Mouse (Mus musculus) midbrain, embryonic 14.5 days (tissue): ENCODE measurements around the gene Glo1. TPM values are rescaled to one million over a fixed set of nuclear protein-coding genes. Genes with fewer than 3 reads are reported as not detected.

Experiments
- ATAC-seq: fragments of 200-750 bp; cut with Nextera tagmentation; 2 replicates; pipeline ENCODE4 v1.8.0; 2017; ENCODE audit warnings: moderate number of reproducible peaks, moderate library complexity; ENCODE audit not compliant: low FRiP score, low TSS enrichment
- DNase-seq: peaks from one replicate; pipeline ENCODE4 v3.0.0-alpha.2; 2015
- H3K27ac ChIP-seq: fragments of 300-500 bp; sonication (generic); replicated peaks from 2 replicates; pipeline ENCODE4 v1.5.1; 2014; ENCODE audit warnings: mild to moderate bottlenecking, low read depth, low read length, moderate library complexity
- H3K27me3 ChIP-seq: fragments of 300-500 bp; sonication (generic); 2 replicates; pipeline ENCODE4 v1.6.1; 2014; ENCODE audit warnings: low read length, control low read depth, mixed read lengths; ENCODE audit not compliant: control insufficient read depth, insufficient read depth
- H3K36me3 ChIP-seq: fragments of 300-500 bp; sonication (generic); 2 replicates; pipeline ENCODE4 v1.6.1; 2014; ENCODE audit warnings: low read length, control low read depth; ENCODE audit not compliant: control insufficient read depth, insufficient read depth
- H3K4me1 ChIP-seq: fragments of 300-500 bp; sonication (generic); 2 replicates; pipeline ENCODE4 v1.6.1; 2014; ENCODE audit warnings: mild to moderate bottlenecking, antibody characterized with exemption, low read length, control low read depth; ENCODE audit not compliant: control insufficient read depth, insufficient read depth
- H3K4me2 ChIP-seq: fragments of 300-500 bp; sonication (generic); 2 replicates; pipeline ENCODE4 v1.6.1; 2014; ENCODE audit warnings: mild to moderate bottlenecking, low read length, moderate library complexity
- H3K4me3 ChIP-seq: fragments of 300-500 bp; sonication (generic); replicated peaks from 2 replicates; pipeline ENCODE4 v1.5.1; 2014; ENCODE audit warnings: low read depth, low read length
- H3K9ac ChIP-seq: fragments of 300-500 bp; sonication (generic); replicated peaks from 2 replicates; pipeline ENCODE4 v1.6.1; 2014; ENCODE audit warnings: mild to moderate bottlenecking, low read length, moderate library complexity
- H3K9me3 ChIP-seq: fragments of 300-500 bp; sonication (generic); 2 replicates; pipeline ENCODE4 v1.6.1; 2016; ENCODE audit warnings: low read length, control low read depth, mixed read lengths; ENCODE audit not compliant: control insufficient read depth
- WGBS: fragments of 180-500 bp; shearing (Covaris S2); extraction: QIAGEN DNeasy Blood & Tissue Kit; methylation state at CpG from one replicate; pipeline ENCODE4 v1.1.7; 2014; 5-methylcytosine and 5-hydroxymethylcytosine counted together
- polyA plus RNA-seq: library from polyadenylated mRNA; unstranded; fragments of >200 nt; fragmentation: Nextera tagmentation; extraction: Ambion mirVana; gene quantifications from 2 replicates; pipeline ENCODE4 v1.2.1, GENCODE M21; 2014

Glo1 gene
- polyA plus RNA-seq, 1 experiment from 2014 or later = 160 TPM

DNA sequence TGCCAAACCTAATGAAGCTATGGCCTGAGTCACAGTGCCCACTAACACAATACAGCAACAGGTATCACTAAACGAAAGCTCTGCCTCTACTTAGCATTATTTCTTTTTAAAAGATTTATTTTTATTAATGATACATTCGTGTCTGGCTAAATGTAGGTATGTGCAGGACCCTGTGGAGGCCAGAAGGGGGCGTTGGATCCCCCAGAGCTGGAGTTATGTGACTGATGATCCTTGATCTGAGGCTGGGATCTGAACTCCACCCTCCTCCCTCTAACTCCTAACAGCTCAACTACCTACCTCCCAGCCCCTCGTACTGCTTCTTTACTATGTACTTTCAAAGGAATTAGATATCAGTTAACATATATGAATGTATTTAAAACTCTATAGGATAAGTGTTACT, 5.2 kb downstream of the Glo1 start:
- Histone ChIP-seq H3K4me1 (no peaks in the 10 kb centered on the region), H3K9ac (no peak overlapping the region), H3K27ac (no peak overlapping the region), H3K9me3 (no peaks in the 10 kb centered on the region), H3K36me3 (no peaks in the 10 kb centered on the region), H3K4me3 (no peak overlapping the region), H3K4me2 (no peak overlapping the region), H3K27me3 (no peaks in the 10 kb centered on the region)
- no peak for ATAC-seq
- WGBS = 74% methylated on average over 4 of the region's 4 CpGs
- DNase-seq = no peak

DNA sequence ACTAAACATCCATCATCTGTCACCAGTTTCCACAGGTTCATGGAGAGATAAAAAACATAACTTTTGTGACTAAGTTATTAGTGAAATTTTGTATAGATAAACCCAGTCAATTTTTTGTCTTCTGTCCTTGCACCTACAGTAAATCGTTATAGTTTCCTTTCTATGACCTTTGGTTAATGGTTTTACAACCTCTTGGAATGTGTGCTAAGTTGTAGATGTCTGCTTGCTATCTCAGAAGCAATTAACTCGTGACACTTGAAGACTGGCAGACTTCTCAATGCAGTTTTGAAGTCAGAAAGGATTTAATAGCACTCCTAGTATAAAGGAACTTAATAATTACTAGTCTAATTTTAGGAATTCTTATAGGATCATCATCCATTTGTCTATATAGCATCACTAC, 6.1 kb downstream of the Glo1 start:
- DNase-seq (no peak), ATAC-seq (no peak)
- H3K4me1 ChIP-seq = no peaks in the 10 kb centered on the region
- H3K4me3 ChIP-seq = no peak overlapping the region
- H3K9ac ChIP-seq = no peak overlapping the region
- no peak overlapping the region for H3K27ac ChIP-seq
- H3K27me3 ChIP-seq = no peaks in the 10 kb centered on the region
- H3K9me3 ChIP-seq = no peaks in the 10 kb centered on the region
- no peak overlapping the region for H3K4me2 ChIP-seq
- no peaks in the 10 kb centered on the region for H3K36me3 ChIP-seq
- 77% methylated on average over 2 of the region's 2 CpGs for WGBS

- H3K27me3 ChIP-seq = no peaks in the 10 kb centered on the region
- no peak overlapping the region for H3K4me2 ChIP-seq
- H3K4me3 ChIP-seq = no peak overlapping the region
- 57% methylated on average over 2 of the region's 2 CpGs for WGBS
- ATAC-seq (no peak), DNase-seq (no peak)
- H3K4me1 ChIP-seq = no peaks in the 10 kb centered on the region
- H3K9ac ChIP-seq = no peak overlapping the region
- no peaks in the 10 kb centered on the region for H3K9me3 ChIP-seq
- no peaks in the 10 kb centered on the region for H3K36me3 ChIP-seq
- H3K27ac ChIP-seq = no peak overlapping the region
Observed at GRCm38 (mm10) chr17:30619153-30619552, 7.5 kb downstream of the Glo1 start.

- no peak overlapping the region for H3K9ac ChIP-seq
- no peaks in the 10 kb centered on the region for H3K4me1 ChIP-seq
- H3K9me3 ChIP-seq = no peaks in the 10 kb centered on the region
- ATAC-seq (no peak), DNase-seq (no peak)
- H3K27me3 ChIP-seq = no peaks in the 10 kb centered on the region
- H3K4me3 ChIP-seq = no peak overlapping the region
- 90% methylated on average over 3 of the region's 3 CpGs for WGBS
- no peaks in the 10 kb centered on the region for H3K36me3 ChIP-seq
- no peak overlapping the region for H3K4me2 ChIP-seq
- H3K27ac ChIP-seq = no peak overlapping the region
Observed at GRCm38 (mm10) chr17:30618136-30618891, 8.4 kb downstream of the Glo1 start.

GRCm38 (mm10) chr17:30616203-30616602, 10.5 kb downstream of the Glo1 start:
- H3K4me1 ChIP-seq = peaks cover 8% of the 10 kb centered on the region
- no peaks in the 10 kb centered on the region for H3K36me3 ChIP-seq
- DNase-seq = no peak
- H3K4me2 ChIP-seq = no peak overlapping the region
- H3K9ac ChIP-seq = no peak overlapping the region
- no peak overlapping the region for H3K27ac ChIP-seq
- ATAC-seq = no peak
- whole genome bisulfite sequencing = 90% methylated on average over 5 of the region's 5 CpGs
- H3K27me3 ChIP-seq = no peaks in the 10 kb centered on the region
- H3K9me3 ChIP-seq = no peaks in the 10 kb centered on the region
- no peak overlapping the region for H3K4me3 ChIP-seq

GRCm38 (mm10) chr17:30613350-30613749, 13.3 kb downstream of the Glo1 start:
- Histone ChIP-seq H3K27ac (no peak overlapping the region), H3K36me3 (no peaks in the 10 kb centered on the region), H3K4me3 (no peak overlapping the region), H3K27me3 (no peaks in the 10 kb centered on the region), H3K4me2 (no peak overlapping the region), H3K9me3 (no peaks in the 10 kb centered on the region), H3K9ac (no peak overlapping the region), H3K4me1 (peaks cover 10% of the 10 kb centered on the region)
- DNase-seq = no peak
- ATAC-seq = no peak

GRCm38 (mm10) chr17:30612075-30612859, 14.4 kb downstream of the Glo1 start:
- Histone ChIP-seq H3K36me3 (no peaks in the 10 kb centered on the region), H3K27ac (peak overlapping the region; percentile 80), H3K9me3 (no peaks in the 10 kb centered on the region), H3K4me3 (peak overlapping the region; percentile 65), H3K4me1 (peaks cover 14% of the 10 kb centered on the region), H3K4me2 (peak overlapping the region; percentile 71), H3K27me3 (no peaks in the 10 kb centered on the region), H3K9ac (peak overlapping the region; percentile 71)
- 0% methylated on average over 34 of the region's 34 CpGs for WGBS
- ATAC-seq = peak; percentile 100
- DNase-seq = peak; percentile 97

- peak overlapping the region; percentile 71 for H3K4me2 ChIP-seq
- H3K27ac ChIP-seq = no peak overlapping the region
- peak overlapping the region; percentile 71 for H3K9ac ChIP-seq
- no peaks in the 10 kb centered on the region for H3K36me3 ChIP-seq
- H3K4me3 ChIP-seq = peak overlapping the region; percentile 65
- DNase-seq = no peak
- H3K9me3 ChIP-seq = no peaks in the 10 kb centered on the region
- H3K4me1 ChIP-seq = peaks cover 14% of the 10 kb centered on the region
- 24% methylated on average over 18 of the region's 18 CpGs for WGBS
- ATAC-seq = no peak
- H3K27me3 ChIP-seq = no peaks in the 10 kb centered on the region
Observed at GRCm38 (mm10) chr17:30611221-30612074, 15.2 kb downstream of the Glo1 start.
